Mouse (Mus musculus) telencephalon, adult 2 months (tissue): ENCODE measurements around the gene Kctd10.

Experiments
- DNase-seq: peaks from one replicate; pipeline ENCODE4 v3.0.0-alpha.2; 2011; ENCODE audit warnings: low read depth, low spot score

The Kctd10 gene

DNA sequence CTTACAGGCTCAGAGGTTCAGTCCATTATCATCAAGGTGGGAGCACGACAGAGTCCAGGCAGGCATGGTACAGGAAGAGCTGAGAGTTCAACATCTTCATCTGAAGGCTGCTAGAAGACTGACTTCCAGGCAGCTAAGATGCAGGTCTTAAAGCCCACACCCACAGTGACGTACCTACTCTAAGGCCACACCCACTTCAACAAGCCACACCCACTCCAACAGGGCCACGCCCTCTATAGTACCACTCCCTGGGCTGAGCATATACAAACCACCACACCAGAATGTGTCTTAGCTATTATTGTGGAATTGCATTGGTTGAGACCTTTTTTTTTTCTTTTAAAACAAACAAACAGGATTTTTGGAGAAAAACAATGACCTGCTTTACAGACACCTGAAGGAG lies 34.8 kb downstream of the Kctd10 start:
- DNase-seq: no peak

DNA sequence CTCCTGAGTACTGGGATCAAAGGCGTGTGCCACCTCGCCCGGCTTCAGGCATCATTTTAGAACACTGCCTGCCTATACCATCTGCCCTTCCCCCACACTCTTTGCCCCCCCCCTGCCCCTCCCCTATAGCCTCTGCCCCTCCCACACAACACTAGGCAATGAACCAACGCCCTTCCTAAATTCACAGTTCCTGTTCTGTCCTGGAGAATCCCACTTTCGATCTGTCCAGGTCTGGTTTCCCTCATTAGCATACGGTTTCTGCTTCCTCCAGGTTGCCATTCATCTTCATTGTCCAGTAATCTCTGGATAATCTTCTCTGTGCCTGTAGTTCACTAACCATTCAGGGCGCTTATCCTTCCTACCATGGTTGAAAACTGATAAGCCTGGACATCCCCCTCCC lies 36.7 kb downstream of the Kctd10 start:
- DNase-seq: no peak

DNA sequence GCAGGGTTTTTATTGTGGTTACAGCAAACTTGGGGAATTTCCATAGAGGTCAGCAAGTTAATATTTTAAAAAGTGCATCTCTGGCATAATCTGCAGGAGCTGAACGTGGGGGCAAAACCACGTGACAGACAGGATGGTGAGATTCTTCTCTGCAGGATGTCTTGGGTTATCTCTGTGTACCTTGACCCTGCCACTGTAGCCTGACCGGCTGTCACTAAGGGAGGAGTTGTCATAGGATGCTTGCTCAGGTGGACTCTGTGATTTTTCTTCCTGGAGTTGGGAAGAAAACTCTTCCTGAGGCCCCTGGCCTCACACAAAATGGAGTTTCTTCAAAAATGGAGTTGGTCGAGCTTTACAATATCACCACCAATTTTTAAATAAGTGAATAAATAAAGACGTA lies 37.3 kb downstream of the Kctd10 start:
- DNase-seq: no peak

DNA sequence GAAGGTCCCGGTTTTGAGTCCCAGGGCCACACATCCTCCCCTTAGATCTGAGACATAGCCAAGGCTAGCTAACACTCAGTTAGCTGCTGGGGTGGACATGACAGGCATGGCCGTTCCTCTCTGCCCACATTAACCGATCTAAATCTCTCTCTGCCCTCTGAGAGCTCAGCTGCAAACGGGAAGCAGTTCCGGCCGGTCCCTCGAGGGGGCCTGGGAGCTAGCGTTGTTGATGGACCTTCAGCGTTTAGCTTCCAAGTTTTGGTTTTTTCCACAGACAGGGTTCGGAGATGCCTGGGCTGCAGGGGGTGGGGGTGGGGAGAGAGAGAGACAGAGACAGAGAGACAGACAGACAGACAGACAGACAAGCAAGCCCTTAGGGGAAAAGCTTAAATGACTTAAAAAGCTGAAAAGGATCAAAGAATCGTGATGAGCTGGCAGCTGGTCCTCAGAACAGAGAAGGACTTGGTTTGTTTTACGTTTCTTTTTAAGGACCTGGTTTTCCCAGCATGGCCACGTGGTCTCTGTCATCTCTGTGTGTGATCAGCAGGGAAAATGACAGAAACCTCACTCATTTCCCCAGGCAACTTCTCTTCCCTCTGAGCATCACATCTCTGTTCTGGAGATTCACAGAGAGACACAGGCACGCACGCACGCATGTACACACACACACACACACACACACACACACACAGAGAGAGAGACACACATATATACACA lies 56.4 kb downstream of the Kctd10 start:
- no peak for DNase-seq

DNA sequence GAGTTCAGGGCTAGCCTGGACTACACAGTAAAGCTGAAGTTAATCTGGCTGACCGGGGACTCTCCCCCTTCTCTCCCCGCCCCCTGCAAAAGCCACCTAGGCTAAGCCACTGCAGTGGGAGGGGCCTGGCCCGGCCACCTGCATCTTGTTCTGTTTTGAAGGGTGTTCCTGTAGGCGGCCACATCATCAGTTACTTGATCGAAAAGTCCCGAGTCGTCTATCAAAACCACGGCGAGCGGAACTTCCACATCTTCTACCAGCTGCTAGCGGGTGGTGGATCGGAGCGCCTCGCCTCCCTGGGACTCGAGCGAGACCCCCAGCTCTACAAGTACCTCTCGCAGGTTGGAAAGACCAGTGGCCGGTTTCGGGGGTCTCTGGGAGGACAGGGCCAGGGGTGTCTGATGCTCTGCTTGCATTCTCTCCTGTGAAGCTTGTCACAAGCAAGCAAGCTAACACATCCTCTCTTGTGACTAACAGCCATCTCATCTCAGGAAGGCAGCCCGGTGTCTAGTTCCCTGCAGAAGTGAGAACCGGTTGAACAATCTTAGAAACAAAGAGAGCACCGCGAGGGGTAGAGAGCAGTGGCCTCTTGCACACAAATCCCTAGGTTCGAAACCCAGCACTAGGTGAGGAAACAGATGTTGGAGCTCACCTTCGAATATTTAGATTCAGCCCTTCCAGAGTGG lies 57.1 kb downstream of the Kctd10 start:
- no peak for DNase-seq
